Mouse (Mus musculus): ENCODE data around the gene Map3k5.

GRCm38 (mm10) chr10:19908076-19908475, 26.2 kb upstream of the Map3k5 start:
- no peak for TF ChIP-seq GATA1 (IDR thresholded peaks at IDR 0.05; ENCODE audit: low read length)
- no peak for TF ChIP-seq TAL1 (IDR thresholded peaks at IDR 0.05; ENCODE audit: low read length)
